Mouse (Mus musculus) spleen, adult 18-20 months (tissue): ENCODE results near the gene Dpp4.

Source experiments
- DNase-seq, 2 experiments: peaks; one replicate each; pipeline ENCODE4 v3.0.0; 2022; ENCODE audit warnings: mixed read lengths in 2 of 2

Dpp4 gene

GRCm38 (mm10) chr2:62408701-62409201, 3.3 kb downstream of the Dpp4 start:
- DNase-seq: peak in 1 of 2 experiments; percentile 22

GRCm38 (mm10) chr2:62408216-62408615, 3.8 kb downstream of the Dpp4 start:
- DNase-seq: no peak

- DNase-seq: no peak
Observed at GRCm38 (mm10) chr2:62403556-62404135, 8.4 kb downstream of the Dpp4 start.

GRCm38 (mm10) chr2:62401011-62401410, 11.0 kb downstream of the Dpp4 start:
- DNase-seq: no peak

- DNase-seq: no peak
Observed at GRCm38 (mm10) chr2:62399832-62400231, 12.2 kb downstream of the Dpp4 start.

GRCm38 (mm10) chr2:62399361-62399760, 12.7 kb downstream of the Dpp4 start:
- no peak for DNase-seq

- DNase-seq: no peak
Observed at GRCm38 (mm10) chr2:62398115-62398875, 13.7 kb downstream of the Dpp4 start.

- no peak for DNase-seq
Observed at GRCm38 (mm10) chr2:62397661-62398060, 14.4 kb downstream of the Dpp4 start.

GRCm38 (mm10) chr2:62396799-62397198, 15.2 kb downstream of the Dpp4 start:
- DNase-seq: no peak

- no peak for DNase-seq
Observed at GRCm38 (mm10) chr2:62394800-62395199, 17.2 kb downstream of the Dpp4 start.

- DNase-seq: peak; percentile 20 to 32
Observed at GRCm38 (mm10) chr2:62392098-62392497, 19.9 kb downstream of the Dpp4 start.

GRCm38 (mm10) chr2:62390961-62391461, 21.0 kb downstream of the Dpp4 start:
- peak; percentile 8 to 23 for DNase-seq

- no peak for DNase-seq
Observed at GRCm38 (mm10) chr2:62390305-62390704, 21.7 kb downstream of the Dpp4 start.

- no peak for DNase-seq
Observed at GRCm38 (mm10) chr2:62388841-62389240, 23.2 kb downstream of the Dpp4 start.

GRCm38 (mm10) chr2:62383196-62383595, 28.8 kb downstream of the Dpp4 start:
- DNase-seq: no peak

GRCm38 (mm10) chr2:62382440-62382839, 29.6 kb downstream of the Dpp4 start:
- no peak for DNase-seq

GRCm38 (mm10) chr2:62381756-62382155, 30.3 kb downstream of the Dpp4 start:
- no peak for DNase-seq

- DNase-seq: no peak
Observed at GRCm38 (mm10) chr2:62373692-62374091, 38.3 kb downstream of the Dpp4 start.

- no peak for DNase-seq
Observed at GRCm38 (mm10) chr2:62370048-62370447, 42.0 kb downstream of the Dpp4 start.

- no peak for DNase-seq
Observed at GRCm38 (mm10) chr2:62368349-62369053, 43.5 kb downstream of the Dpp4 start.

- DNase-seq: no peak
Observed at GRCm38 (mm10) chr2:62363606-62364005, 48.4 kb downstream of the Dpp4 start.

- no peak for DNase-seq
Observed at GRCm38 (mm10) chr2:62362211-62362610, 49.8 kb downstream of the Dpp4 start.

- no peak for DNase-seq
Observed at GRCm38 (mm10) chr2:62361514-62361913, 50.5 kb downstream of the Dpp4 start.
